Mouse (Mus musculus): ENCODE results near the gene Fev. TPM values are rescaled to one million over a fixed set of nuclear protein-coding genes. Genes with fewer than 3 reads are reported as not detected.

Gene Fev
- polyA plus RNA-seq, 1 experiment from 2014 or later: 0.55 TPM

GRCm38 (mm10) chr1:74893134-74893855 lies 8.1 kb upstream of the Fev start, which contains the start of gene Cryba2:
Cryba2 (minus strand) TSS chr1:74893143.
- Histone ChIP-seq H3K9me3 (no peaks in the 10 kb centered on the region), H3K4me3 (peak within 1 kb of the TSS; percentile 26), H3K4me1 (peaks cover 22% of the 10 kb centered on the region), H3K4me2 (replicated peaks) (peak within 1 kb of the TSS; percentile 48), H3K9ac (replicated peaks) (peak within 1 kb of the TSS; percentile 35; the same call in 1 of the 2 replicates), H3K27ac (replicated peaks) (no peak within 1 kb of the TSS), H3K36me3 (no peaks in the 10 kb centered on the region), H3K27me3 (peaks cover 98% of the 10 kb centered on the region)
- WGBS: 2% methylated on average over 25 of the region's 25 CpGs
- peak; percentile 32; the same call in 1 of the 2 replicates for ATAC-seq (ENCODE audit: low FRiP score, low read depth)

- H3K9ac ChIP-seq (replicated peaks): peak overlapping the region; percentile 35; the same call in 1 of the 2 replicates
- peaks cover 99% of the 10 kb centered on the region for H3K27me3 ChIP-seq
- peak overlapping the region; percentile 48 for H3K4me2 ChIP-seq (replicated peaks)
- H3K36me3 ChIP-seq: no peaks in the 10 kb centered on the region
- peak overlapping the region; percentile 26 for H3K4me3 ChIP-seq
- 0 out of 2 replicates have a peak, but pooled peaks have one; percentile 36 for ATAC-seq (ENCODE audit: low FRiP score, low read depth)
- H3K9me3 ChIP-seq: no peaks in the 10 kb centered on the region
- H3K27ac ChIP-seq (replicated peaks): no peak overlapping the region
- WGBS: 2% methylated on average over 39 of the region's 39 CpGs
- H3K4me1 ChIP-seq: peaks cover 16% of the 10 kb centered on the region
Measured at GRCm38 (mm10) chr1:74892351-74893133, 7.3 kb upstream of the Fev start.

- no peak overlapping the region for H3K4me2 ChIP-seq (replicated peaks)
- no peaks in the 10 kb centered on the region for H3K9me3 ChIP-seq
- no peak overlapping the region for H3K4me3 ChIP-seq
- H3K36me3 ChIP-seq: no peaks in the 10 kb centered on the region
- no peak overlapping the region for H3K27ac ChIP-seq (replicated peaks)
- ATAC-seq (ENCODE audit: low FRiP score, low read depth): no peak
- H3K4me1 ChIP-seq: peaks cover 14% of the 10 kb centered on the region
- WGBS: 0% methylated on average over 2 of the region's 8 CpGs
- H3K9ac ChIP-seq (replicated peaks): no peak overlapping the region
- peaks cover 99% of the 10 kb centered on the region for H3K27me3 ChIP-seq
Measured at GRCm38 (mm10) chr1:74891513-74891912, 6.3 kb upstream of the Fev start.

- Histone ChIP-seq H3K9ac (replicated peaks) (no peak overlapping the region), H3K36me3 (no peaks in the 10 kb centered on the region), H3K27ac (replicated peaks) (no peak overlapping the region), H3K4me3 (peak overlapping the region; percentile 25), H3K27me3 (peaks cover 97% of the 10 kb centered on the region), H3K4me2 (replicated peaks) (peak overlapping the region; percentile 49), H3K9me3 (no peaks in the 10 kb centered on the region), H3K4me1 (peaks cover 28% of the 10 kb centered on the region)
- WGBS: under 1% methylated on average over 57 of the region's 57 CpGs
- ATAC-seq (ENCODE audit: low FRiP score, low read depth): no peak
Measured at GRCm38 (mm10) chr1:74884196-74885141, 750 bp downstream of the Fev start.

- no peak overlapping the region for H3K9ac ChIP-seq (replicated peaks)
- H3K4me3 ChIP-seq: no peak overlapping the region
- no peaks in the 10 kb centered on the region for H3K36me3 ChIP-seq
- no peaks in the 10 kb centered on the region for H3K9me3 ChIP-seq
- H3K4me2 ChIP-seq (replicated peaks): no peak overlapping the region
- H3K4me1 ChIP-seq: peaks cover 28% of the 10 kb centered on the region
- no peak for ATAC-seq (ENCODE audit: low FRiP score, low read depth)
- WGBS: 7% methylated on average over 5 of the region's 5 CpGs
- no peak overlapping the region for H3K27ac ChIP-seq (replicated peaks)
- peaks cover 98% of the 10 kb centered on the region for H3K27me3 ChIP-seq
Measured at GRCm38 (mm10) chr1:74883441-74883840, 1.8 kb downstream of the Fev start.

GRCm38 (mm10) chr1:74882828-74883227 lies 2.4 kb downstream of the Fev start:
- peak overlapping the region; percentile 42 for H3K4me3 ChIP-seq
- no peak for ATAC-seq (ENCODE audit: low FRiP score, low read depth)

GRCm38 (mm10) chr1:74882055-74882734 lies 3.0 kb downstream of the Fev start:
- no peaks in the 10 kb centered on the region for H3K9me3 ChIP-seq
- H3K27me3 ChIP-seq: peaks cover 92% of the 10 kb centered on the region
- H3K9ac ChIP-seq (replicated peaks): peak overlapping the region; percentile 50
- peak overlapping the region; percentile 62 for H3K4me2 ChIP-seq (replicated peaks)
- H3K36me3 ChIP-seq: no peaks in the 10 kb centered on the region
- H3K4me1 ChIP-seq: peaks cover 28% of the 10 kb centered on the region
- WGBS: under 1% methylated on average over 67 of the region's 74 CpGs
- no peak overlapping the region for H3K27ac ChIP-seq (replicated peaks)
- ATAC-seq (ENCODE audit: low FRiP score, low read depth): 0 out of 2 replicates have a peak, but pooled peaks have one; percentile 47
- H3K4me3 ChIP-seq: peak overlapping the region; percentile 42

More at GRCm38 (mm10) chr1:74882828-74883227, 2.4 kb downstream of the Fev start:
- Histone ChIP-seq H3K36me3 (no peaks in the 10 kb centered on the region), H3K4me2 (replicated peaks) (peak overlapping the region; percentile 62), H3K9me3 (no peaks in the 10 kb centered on the region), H3K27ac (replicated peaks) (no peak overlapping the region), H3K4me1 (peaks cover 28% of the 10 kb centered on the region), H3K27me3 (peaks cover 98% of the 10 kb centered on the region), H3K9ac (replicated peaks) (no peak overlapping the region)
- WGBS: 3% methylated on average over 8 of the region's 8 CpGs

- no peak overlapping the region for H3K9ac ChIP-seq (replicated peaks)
- no peaks in the 10 kb centered on the region for H3K9me3 ChIP-seq
- under 1% methylated on average over 18 of the region's 18 CpGs for WGBS
- no peak overlapping the region for H3K4me3 ChIP-seq
- H3K27ac ChIP-seq (replicated peaks): no peak overlapping the region
- H3K27me3 ChIP-seq: peaks cover 78% of the 10 kb centered on the region
- H3K4me1 ChIP-seq: peaks cover 28% of the 10 kb centered on the region
- H3K36me3 ChIP-seq: no peaks in the 10 kb centered on the region
- ATAC-seq (ENCODE audit: low FRiP score, low read depth): no peak
- H3K4me2 ChIP-seq (replicated peaks): peak overlapping the region; percentile 19; the same call in 1 of the 2 replicates
Measured at GRCm38 (mm10) chr1:74880785-74881360, 4.3 kb downstream of the Fev start.

GRCm38 (mm10) chr1:74877199-74877598 lies 8.0 kb downstream of the Fev start:
- H3K27me3 ChIP-seq: peaks cover 45% of the 10 kb centered on the region
- H3K9me3 ChIP-seq: no peaks in the 10 kb centered on the region
- H3K27ac ChIP-seq (replicated peaks): no peak overlapping the region
- H3K4me2 ChIP-seq (replicated peaks): no peak overlapping the region
- H3K9ac ChIP-seq (replicated peaks): no peak overlapping the region
- WGBS: 67% methylated on average over 3 of the region's 3 CpGs
- peaks cover 6% of the 10 kb centered on the region for H3K4me1 ChIP-seq
- no peak for ATAC-seq (ENCODE audit: low FRiP score, low read depth)
- H3K36me3 ChIP-seq: no peaks in the 10 kb centered on the region
- H3K4me3 ChIP-seq: no peak overlapping the region

GRCm38 (mm10) chr1:74872218-74872617 lies 13.0 kb downstream of the Fev start:
- Histone ChIP-seq H3K4me2 (replicated peaks) (no peak overlapping the region), H3K27me3 (peaks cover 3% of the 10 kb centered on the region; the same call in 1 of the 2 replicates), H3K36me3 (no peaks in the 10 kb centered on the region), H3K9ac (replicated peaks) (no peak overlapping the region), H3K4me1 (no peaks in the 10 kb centered on the region), H3K27ac (replicated peaks) (no peak overlapping the region), H3K9me3 (no peaks in the 10 kb centered on the region), H3K4me3 (no peak overlapping the region)
- no peak for ATAC-seq (ENCODE audit: low FRiP score, low read depth)
- 56% methylated on average over 2 of the region's 2 CpGs for WGBS

- H3K27me3 ChIP-seq: peaks cover 23% of the 10 kb centered on the region
- H3K4me2 ChIP-seq (replicated peaks): no peak overlapping the region
- no peak for ATAC-seq (ENCODE audit: low FRiP score, low read depth)
- peaks cover 27% of the 10 kb centered on the region for H3K4me1 ChIP-seq
- H3K9me3 ChIP-seq: no peaks in the 10 kb centered on the region
- H3K9ac ChIP-seq (replicated peaks): no peak overlapping the region
- H3K4me3 ChIP-seq: no peak overlapping the region
- H3K36me3 ChIP-seq: no peaks in the 10 kb centered on the region
- H3K27ac ChIP-seq (replicated peaks): no peak overlapping the region
Measured at GRCm38 (mm10) chr1:74861783-74862182, 23.4 kb downstream of the Fev start.

Measured in midbrain, embryonic 12.5 days (tissue).